Mouse (Mus musculus) thymus, adult 2 months (tissue): Measurements from ENCODE around the gene Mmp7. TPM values are rescaled to one million over a fixed set of nuclear protein-coding genes. Genes with fewer than 3 reads are reported as not detected.

Experiments
- DNase-seq: peaks from one replicate; pipeline ENCODE4 v3.0.0; 2021
- H3K27ac ChIP-seq: fragments of 200-500 bp; 2 replicates; pipeline ENCODE4 v1.5.1; 2012; ENCODE audit warnings: low read length, control low read depth; ENCODE audit not compliant: control insufficient read depth, insufficient read depth
- H3K27me3 ChIP-seq: fragments of 200-500 bp; 2 replicates; pipeline ENCODE4 v1.6.1; 2012; ENCODE audit warnings: mild to moderate bottlenecking, low read length, moderate library complexity, mixed read lengths; ENCODE audit not compliant: control insufficient read depth, insufficient read depth
- H3K36me3 ChIP-seq: fragments of 200-500 bp; 2 replicates; pipeline ENCODE4 v1.6.1; 2012; ENCODE audit warnings: mild to moderate bottlenecking, low read length, moderate library complexity; ENCODE audit not compliant: control insufficient read depth, insufficient read depth
- H3K4me1 ChIP-seq: fragments of 200-500 bp; replicated peaks from 2 replicates; pipeline ENCODE4 v1.6.1; 2012; ENCODE audit warnings: low read length; ENCODE audit not compliant: control insufficient read depth, insufficient read depth
- H3K4me3 ChIP-seq: fragments of 200-500 bp; 2 replicates; pipeline ENCODE4 v1.5.1; 2012; ENCODE audit warnings: mild to moderate bottlenecking, low read length, control low read depth, moderate library complexity; ENCODE audit not compliant: control insufficient read depth, insufficient read depth
- CTCF ChIP-seq: fragments of 200-500 bp; IDR thresholded peaks from 2 replicates; pipeline ENCODE4 v1.5.1; 2012; ENCODE audit warnings: mild to moderate bottlenecking, control low read depth, low read length, moderate library complexity, borderline replicate concordance; ENCODE audit not compliant: control insufficient read depth, poor library complexity, insufficient read depth; ENCODE audit errors: extremely low read depth
- POLR2A ChIP-seq: fragments of 200-500 bp; IDR thresholded peaks from 2 replicates; pipeline ENCODE4 v1.6.1; 2012; ENCODE audit warnings: mild to moderate bottlenecking, low read length, control low read depth, moderate library complexity; ENCODE audit not compliant: control insufficient read depth, poor library complexity, insufficient read depth; ENCODE audit errors: extremely low read depth
- WGBS: fragments of 180-500 bp; shearing (Covaris S2); methylation state at CpG from one replicate; pipeline ENCODE4 v1.1.7; 2018; 5-methylcytosine and 5-hydroxymethylcytosine counted together
- polyA plus RNA-seq: library from polyadenylated mRNA; depleted of rRNA; stranded (reverse); fragments of >200 nt; gene quantifications from 2 replicates; pipeline ENCODE4 v1.2.3, GENCODE M21; 2012

Mmp7 gene
- polyA plus RNA-seq, 1 experiment, result 2.3 TPM

DNA sequence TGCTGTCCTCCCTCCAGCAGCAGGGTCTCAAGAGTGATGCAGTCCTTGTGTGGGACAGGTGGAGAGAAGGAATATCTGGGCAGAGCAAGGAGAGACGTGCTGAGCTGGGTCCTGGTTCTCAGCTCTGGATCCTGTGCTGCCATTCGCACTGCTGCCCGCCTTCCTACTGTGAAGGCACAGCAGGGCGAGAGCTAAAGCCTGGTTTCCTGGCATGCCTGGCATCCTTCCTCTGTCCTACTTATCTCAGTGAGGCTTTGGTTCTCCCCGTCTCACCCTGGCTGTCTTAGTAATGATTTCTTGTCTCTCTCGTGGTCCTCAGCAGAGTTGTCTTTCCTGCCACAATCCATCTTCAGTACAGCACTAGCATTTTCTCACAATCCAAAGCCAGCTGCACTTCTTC, 2.1 kb upstream of the Mmp7 start:
- Histone ChIP-seq H3K4me1 (no peaks in the 10 kb centered on the region), H3K27me3 (no peaks in the 10 kb centered on the region), H3K36me3 (no peaks in the 10 kb centered on the region), H3K27ac (no peak overlapping the region), H3K4me3 (no peak overlapping the region)
- DNase-seq, result no peak
- TF ChIP-seq CTCF (no peak), POLR2A (no peak)
- WGBS, result 58% methylated on average over 6 of the region's 6 CpGs

DNA sequence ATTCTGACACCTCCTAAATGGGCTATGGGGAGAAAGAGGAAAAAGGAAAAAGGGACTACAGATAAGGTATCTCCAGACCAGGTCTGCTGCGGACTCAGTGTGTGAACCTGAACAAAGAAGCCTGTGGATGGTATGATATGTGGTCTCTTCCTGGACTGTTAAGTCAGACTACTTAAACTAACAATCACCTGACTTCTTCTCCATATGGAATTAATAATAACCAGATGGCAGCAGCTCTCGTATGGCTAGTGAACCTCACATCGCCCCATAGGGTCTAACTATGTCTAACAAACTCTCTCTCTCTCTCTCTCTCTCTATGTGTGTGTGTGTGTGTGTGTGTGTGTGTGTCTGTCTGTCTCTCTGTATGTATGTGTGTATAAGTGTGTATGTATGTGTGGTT, 2.1 kb downstream of the Mmp7 start:
- WGBS, result 94% methylated on average over 3 of the region's 3 CpGs
- no peaks in the 10 kb centered on the region for H3K36me3 ChIP-seq
- no peak for TF ChIP-seq CTCF
- TF ChIP-seq POLR2A, result no peak
- no peaks in the 10 kb centered on the region for H3K27me3 ChIP-seq
- no peak overlapping the region for H3K27ac ChIP-seq
- H3K4me3 ChIP-seq, result no peak overlapping the region
- DNase-seq, result no peak
- no peaks in the 10 kb centered on the region for H3K4me1 ChIP-seq

DNA sequence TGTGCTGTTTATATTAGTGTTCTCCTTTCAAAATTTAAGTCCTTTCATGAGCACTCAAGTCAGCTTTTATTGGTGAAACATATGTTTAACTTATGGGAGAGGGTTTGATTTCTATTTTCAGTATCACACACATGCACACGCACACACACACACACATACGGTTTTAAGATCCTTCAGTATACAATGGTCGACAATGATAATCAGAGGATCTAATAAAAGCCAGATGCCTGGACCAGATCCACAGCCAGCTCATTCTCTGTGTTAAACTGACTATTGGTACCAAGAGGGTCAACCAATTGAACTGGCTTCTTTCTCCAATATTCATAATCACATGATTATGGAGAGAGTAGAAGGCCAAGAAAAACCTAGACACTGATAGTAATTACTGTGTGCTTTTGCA, 3.8 kb downstream of the Mmp7 start:
- WGBS, result 97% methylated on average over 3 of the region's 3 CpGs
- Histone ChIP-seq H3K27me3 (no peaks in the 10 kb centered on the region), H3K4me3 (no peak overlapping the region), H3K27ac (no peak overlapping the region), H3K4me1 (no peaks in the 10 kb centered on the region), H3K36me3 (no peaks in the 10 kb centered on the region)
- TF ChIP-seq CTCF (no peak), POLR2A (no peak)
- DNase-seq, result no peak

DNA sequence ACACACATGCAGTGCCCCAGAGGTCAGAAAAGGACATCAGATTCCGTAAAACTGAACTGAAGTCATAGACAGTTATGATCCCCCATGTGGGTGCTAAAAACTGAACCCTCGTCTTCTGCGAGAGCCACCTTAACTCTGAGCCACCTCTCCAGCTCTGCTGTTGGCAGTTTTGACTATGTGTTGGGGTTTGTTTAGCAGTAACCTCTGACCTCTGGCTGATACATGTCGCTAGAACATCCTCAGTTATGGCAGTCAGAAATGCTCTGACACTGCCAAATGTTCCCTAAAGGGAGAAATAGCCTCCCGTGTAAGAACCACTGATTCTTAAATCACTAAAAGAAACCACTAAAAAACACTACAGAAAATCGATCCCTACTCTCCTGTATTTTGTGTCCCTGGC, 16.8 kb downstream of the Mmp7 start:
- Histone ChIP-seq H3K27ac (no peak overlapping the region), H3K4me3 (no peak overlapping the region), H3K36me3 (no peaks in the 10 kb centered on the region), H3K27me3 (no peaks in the 10 kb centered on the region), H3K4me1 (no peaks in the 10 kb centered on the region)
- no peak for DNase-seq
- TF ChIP-seq POLR2A (no peak), CTCF (no peak)
- 90% methylated on average over 6 of the region's 6 CpGs for WGBS

DNA sequence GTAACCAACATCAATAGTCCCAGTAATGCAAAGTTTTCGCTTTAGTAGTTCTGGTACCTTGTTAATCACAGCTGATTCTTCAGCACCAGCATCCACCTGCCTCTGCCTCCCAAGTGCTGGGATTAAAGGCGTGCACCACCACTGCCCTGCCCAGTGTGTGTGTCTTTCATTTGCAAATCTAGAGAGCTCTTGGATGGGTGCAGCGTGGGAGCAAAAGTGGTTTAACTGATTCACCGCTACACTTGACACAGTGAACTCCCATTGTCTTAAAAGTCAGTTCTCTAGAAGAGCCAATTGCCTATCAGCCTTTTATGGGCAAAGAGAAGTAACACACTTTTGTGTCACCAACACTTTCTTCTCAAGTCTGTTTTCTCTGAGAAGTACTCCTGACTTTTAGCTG, 19.3 kb downstream of the Mmp7 start:
- no peak for DNase-seq
- 89% methylated on average over 4 of the region's 4 CpGs for WGBS
- no peaks in the 10 kb centered on the region for H3K36me3 ChIP-seq
- H3K27ac ChIP-seq, result no peak overlapping the region
- TF ChIP-seq CTCF (no peak), POLR2A (no peak)
- no peaks in the 10 kb centered on the region for H3K27me3 ChIP-seq
- H3K4me1 ChIP-seq, result no peaks in the 10 kb centered on the region
- H3K4me3 ChIP-seq, result no peak overlapping the region

DNA sequence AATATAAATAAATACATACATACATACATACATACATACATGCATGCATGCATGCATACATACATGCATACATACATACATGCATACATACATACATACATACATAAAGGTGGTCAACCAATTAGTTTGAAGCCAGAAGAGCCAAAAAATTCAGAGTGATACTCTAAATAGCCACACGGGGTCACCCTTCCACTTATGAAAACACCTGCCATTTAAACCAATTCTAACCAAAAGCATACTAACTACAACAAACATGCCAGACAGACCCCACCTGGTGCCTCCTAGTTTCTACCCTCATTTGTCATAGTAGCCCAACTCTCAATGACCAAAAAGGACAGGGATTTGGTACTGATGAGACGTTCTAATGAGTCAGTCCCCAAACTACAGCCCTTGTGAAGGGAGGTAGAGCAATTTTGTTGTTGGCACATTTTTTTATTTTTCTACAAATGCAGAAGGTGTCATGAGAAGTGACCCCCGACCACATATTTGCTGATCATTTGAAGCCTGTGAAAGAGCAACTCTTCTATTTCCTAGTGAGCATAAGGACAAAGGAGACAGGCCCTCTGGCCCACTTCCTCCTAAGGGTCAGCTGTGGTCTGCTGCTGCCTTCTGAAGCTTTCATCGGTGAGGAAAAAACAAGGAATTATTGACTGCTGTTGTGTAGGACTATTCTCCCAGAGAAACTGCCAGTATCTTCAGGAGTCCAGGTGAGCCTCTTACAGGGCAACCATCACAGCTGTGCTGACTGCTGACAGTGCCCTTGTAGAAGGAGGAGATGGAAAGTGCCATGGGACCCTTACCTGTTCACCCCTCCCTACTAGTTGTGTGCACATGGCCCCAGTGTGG, 22.4 kb downstream of the Mmp7 start:
- H3K36me3 ChIP-seq, result no peaks in the 10 kb centered on the region
- no peak for TF ChIP-seq POLR2A
- no peak for TF ChIP-seq CTCF
- H3K4me1 ChIP-seq, result no peaks in the 10 kb centered on the region
- H3K4me3 ChIP-seq, result no peak overlapping the region
- 41% methylated on average over 4 of the region's 4 CpGs for WGBS
- DNase-seq, result peak; percentile 61
- H3K27me3 ChIP-seq, result no peaks in the 10 kb centered on the region
- no peak overlapping the region for H3K27ac ChIP-seq

DNA sequence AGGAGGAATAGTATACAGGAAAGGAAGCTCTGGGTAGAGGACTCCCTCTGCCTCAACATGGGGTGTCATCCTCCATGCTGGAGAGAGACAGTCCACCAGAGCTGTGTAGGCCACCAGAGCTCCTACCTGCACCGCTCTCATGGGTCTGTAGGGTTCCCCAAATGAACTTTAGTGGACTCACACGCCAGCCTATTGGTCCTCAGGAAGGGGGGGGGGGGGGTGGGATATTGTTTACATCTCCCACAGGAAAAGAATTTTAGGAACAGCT, 23.0 kb downstream of the Mmp7 start:
- no peak overlapping the region for H3K4me3 ChIP-seq
- 89% methylated on average over 2 of the region's 2 CpGs for WGBS
- no peaks in the 10 kb centered on the region for H3K36me3 ChIP-seq
- TF ChIP-seq POLR2A, result no peak
- no peak for TF ChIP-seq CTCF
- H3K27ac ChIP-seq, result no peak overlapping the region
- H3K4me1 ChIP-seq, result no peaks in the 10 kb centered on the region
- DNase-seq, result no peak
- H3K27me3 ChIP-seq, result no peaks in the 10 kb centered on the region
